Mouse (Mus musculus): ENCODE data around the gene Olfr867. TPM values are rescaled to one million over a fixed set of nuclear protein-coding genes. Genes with fewer than 3 reads are reported as not detected.

Gene Olfr867
- total RNA-seq (2021), result not detected
- long read RNA-seq, experiment 1, result 0 reads
- long read RNA-seq, experiment 2, result 0 reads

DNA sequence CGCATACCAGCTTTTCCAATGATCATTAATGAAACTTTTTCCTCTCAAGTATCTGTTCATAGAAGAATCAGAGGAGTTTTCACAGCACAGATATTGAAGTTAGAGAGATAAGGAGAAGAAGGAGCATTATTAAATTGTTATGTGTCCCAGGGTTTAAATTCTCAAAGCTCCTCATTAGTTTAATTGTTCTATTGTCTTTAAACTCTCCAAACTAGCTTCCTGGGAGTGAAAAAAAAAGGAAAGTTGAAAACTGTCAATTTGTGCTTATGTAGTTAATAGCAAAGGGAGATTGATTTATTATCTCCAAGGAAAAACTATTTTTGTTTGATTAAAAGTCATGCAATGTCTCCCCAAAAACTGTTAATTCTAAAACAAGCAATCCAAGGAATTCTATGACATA is at the start of gene Olfr867:
TSS of gene Olfr867 (minus strand) at position 101 of the 400 bp plus-strand sequence.
- no peak for DNase-seq

DNA sequence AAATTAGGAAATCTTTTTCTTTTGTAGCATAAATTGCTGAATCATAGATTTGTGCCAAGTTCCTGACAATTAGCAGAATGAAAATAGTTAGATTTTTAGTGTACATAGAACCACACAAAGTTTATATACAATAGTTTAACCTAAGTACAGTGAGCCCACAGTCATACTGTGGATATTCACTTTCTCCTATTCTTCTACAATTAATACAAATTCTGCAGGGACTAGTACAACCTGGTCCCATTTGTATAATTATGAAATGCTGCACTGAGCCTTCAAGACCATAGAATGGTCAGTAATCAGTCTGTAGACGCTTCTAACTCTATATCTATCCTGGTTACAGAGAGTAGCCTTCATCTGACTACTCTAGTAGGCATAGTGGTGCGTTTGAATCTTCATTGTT is 41.0 kb upstream of the Olfr867 start, which contains the start of gene Olfr868:
TSS of gene Olfr868 (plus strand) at position 301 of the 400 bp plus-strand sequence.
- no peak for DNase-seq

DNA sequence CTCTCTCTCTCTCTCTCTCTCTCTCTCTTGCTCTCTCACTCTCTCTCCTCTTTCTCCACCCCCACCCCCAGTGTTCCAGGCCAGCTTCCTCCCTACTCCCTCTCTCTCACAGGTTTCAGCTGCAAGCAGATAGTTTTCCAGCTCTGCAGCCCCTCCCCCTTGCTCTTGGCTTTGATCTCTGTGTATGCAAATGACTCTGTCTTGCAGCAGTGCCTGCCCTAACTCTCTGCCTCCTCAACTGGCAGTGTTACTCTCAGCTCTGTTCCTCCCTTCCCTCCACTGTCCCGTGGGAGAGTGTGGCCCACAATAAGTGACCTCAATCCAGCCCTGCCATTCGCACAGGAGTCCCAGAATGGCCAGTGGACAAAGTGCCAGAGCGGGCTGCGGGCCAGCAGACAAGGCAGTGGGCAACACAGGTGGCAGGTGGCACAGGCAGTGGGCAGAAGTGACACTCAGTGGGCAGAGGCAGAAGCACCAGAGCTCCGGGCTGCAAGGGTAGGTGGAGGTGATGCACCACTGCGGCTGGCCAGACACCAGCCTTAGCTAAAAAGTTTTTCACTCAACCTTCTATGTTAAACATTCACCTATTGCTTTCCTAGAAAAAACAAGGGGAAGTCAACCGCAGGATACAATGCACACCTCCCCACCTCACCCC is 16.3 kb upstream of the Olfr867 start:
- DNase-seq, result no peak

DNA sequence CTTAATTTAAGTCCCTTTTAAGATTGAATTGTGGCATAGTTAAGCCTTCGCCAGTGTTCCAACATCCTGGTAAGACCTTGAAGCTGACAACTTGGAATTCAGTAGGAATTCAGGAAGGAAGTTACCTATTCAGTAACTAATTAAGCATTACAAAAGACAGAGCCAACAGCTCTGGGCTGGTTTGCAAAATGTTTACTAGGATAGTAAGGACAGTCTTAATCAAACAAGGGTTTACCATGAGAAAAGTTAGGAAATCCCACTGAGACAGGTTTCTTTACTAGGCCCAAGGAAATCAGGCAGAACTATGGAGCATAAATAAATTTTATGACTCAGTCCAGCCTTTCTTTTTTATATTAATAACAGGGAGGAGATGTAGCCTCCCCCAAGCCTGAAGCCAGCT is 13.9 kb upstream of the Olfr867 start:
- DNase-seq, result no peak

DNA sequence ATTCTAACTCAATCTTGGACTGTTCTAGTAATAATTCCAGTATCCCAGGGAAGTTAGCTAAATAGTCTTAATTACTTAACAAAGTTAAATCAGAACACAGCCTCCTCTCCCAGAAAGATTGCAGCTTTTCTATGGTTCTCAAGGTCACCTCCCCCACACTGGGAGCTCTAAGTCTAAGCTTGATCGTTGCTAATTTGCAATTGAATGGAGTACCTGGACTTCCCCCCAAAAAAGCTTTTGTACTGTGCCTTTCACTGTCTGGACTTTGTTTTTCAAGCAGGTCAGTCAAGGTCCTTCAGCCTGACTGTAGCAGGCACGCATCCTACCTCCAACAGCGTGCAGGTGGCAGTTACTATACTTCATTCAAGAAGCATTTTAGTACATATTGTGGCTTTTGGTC is 12.9 kb upstream of the Olfr867 start:
- no peak for DNase-seq

DNA sequence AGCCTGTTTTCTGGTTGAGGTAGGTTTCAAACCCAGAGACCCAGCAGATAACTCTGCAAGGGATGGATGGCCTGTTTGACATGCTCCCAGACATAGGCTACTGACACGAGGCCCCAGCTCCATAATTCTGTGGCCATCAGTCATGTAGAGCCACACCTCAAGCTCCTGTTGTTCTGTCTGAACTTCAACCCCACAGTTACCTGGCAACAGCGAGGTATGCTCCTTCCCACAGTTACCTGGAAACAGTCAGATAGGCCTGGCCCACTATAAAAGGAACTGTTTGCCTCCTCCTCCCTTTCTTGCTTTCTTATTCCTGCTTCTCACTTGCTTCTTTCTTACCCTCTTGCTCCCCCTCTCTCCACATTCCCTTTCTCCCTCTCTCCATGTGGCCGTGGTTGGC is 9.4 kb downstream of the Olfr867 start:
- no peak for DNase-seq

DNA sequence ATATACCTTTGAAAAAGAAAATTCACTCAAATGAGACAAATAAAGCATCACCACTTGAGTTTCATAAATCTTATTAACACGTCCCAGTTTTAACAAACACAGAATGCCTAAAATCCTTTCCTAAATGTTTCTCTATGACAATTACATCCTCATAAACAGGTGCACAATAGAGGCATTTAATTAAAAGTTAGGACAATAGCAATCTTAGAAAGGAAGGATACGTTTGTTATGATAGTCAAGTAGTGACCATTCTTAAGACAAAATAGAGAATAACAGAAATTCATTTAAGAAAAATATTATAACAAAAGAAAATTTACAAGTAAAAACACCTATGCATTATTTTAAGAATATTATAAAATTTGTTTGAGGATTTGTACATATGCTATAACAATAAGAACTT is 29.4 kb downstream of the Olfr867 start, which contains the start of gene Olfr866:
TSS of gene Olfr866 (minus strand) at position 101 of the 400 bp plus-strand sequence.
- DNase-seq, result no peak

Small RNAs within 50 kb of the gene (microRNA-seq; reads per million reads assigned to microRNA genes)
- gene Gm26231 (not detected), gene Gm44395 (not detected)

Other genes with a start within 250 kb of the Olfr867 start
- gene Olfr860, start 207.8 kb downstream of the Olfr867 start, total RNA-seq (2021), result not detected
- not detected for gene Olfr862, start 169.6 kb downstream of the Olfr867 start, total RNA-seq (2021)
- not detected for gene Olfr77, start 140.7 kb downstream of the Olfr867 start, total RNA-seq (2021)
- gene Olfr866, start 29.5 kb downstream of the Olfr867 start, total RNA-seq (2021), result not detected
- gene Olfr868, start 41.1 kb upstream of the Olfr867 start, total RNA-seq (2021), result not detected
- not detected for gene Olfr869, start 71.4 kb upstream of the Olfr867 start, total RNA-seq (2021)
- gene Olfr870, start 116.5 kb upstream of the Olfr867 start, total RNA-seq (2021), result not detected
- not detected for gene Olfr871, start 154.6 kb upstream of the Olfr867 start, total RNA-seq (2021)
- not detected for gene Olfr872, start 179.6 kb upstream of the Olfr867 start, total RNA-seq (2021)
- not detected for gene Olfr39, start 224.8 kb upstream of the Olfr867 start, total RNA-seq (2021)
- gene Olfr873, start 241.0 kb upstream of the Olfr867 start, total RNA-seq (2021), result not detected

Measured in adrenal gland, postnatal 10 days (tissue).